Mouse (Mus musculus) forebrain, embryonic 16.5 days (tissue): ENCODE measurements around the gene Calm1. TPM values are rescaled to one million over a fixed set of nuclear protein-coding genes. Genes with fewer than 3 reads are reported as not detected.

Experiments used
- ATAC-seq: fragments of 200-750 bp; cut with Nextera tagmentation; 2 replicates; pipeline ENCODE4 v1.8.0; 2017; ENCODE audit warnings: mild to moderate bottlenecking, moderate library complexity
- H3K27ac ChIP-seq: fragments of 300-500 bp; sonication (generic); 2 replicates; pipeline ENCODE4 v1.5.1; 2014; ENCODE audit warnings: low read length, control low read depth
- H3K27me3 ChIP-seq: fragments of 300-500 bp; sonication (generic); replicated peaks from 2 replicates; pipeline ENCODE4 v1.6.1; 2014; ENCODE audit warnings: low read length; ENCODE audit not compliant: control insufficient read depth, insufficient read depth
- H3K36me3 ChIP-seq: fragments of 300-500 bp; sonication (generic); 2 replicates; pipeline ENCODE4 v1.6.1; 2014; ENCODE audit not compliant: control insufficient read depth, insufficient read depth
- H3K4me1 ChIP-seq: fragments of 300-500 bp; sonication (generic); replicated peaks from 2 replicates; pipeline ENCODE4 v1.6.1; 2014; ENCODE audit warnings: low read length; ENCODE audit not compliant: control insufficient read depth, insufficient read depth
- H3K4me2 ChIP-seq: fragments of 300-500 bp; sonication (generic); 2 replicates; pipeline ENCODE4 v1.6.1; 2014; ENCODE audit warnings: mild to moderate bottlenecking, low read length, control low read depth
- H3K4me3 ChIP-seq: fragments of 300-500 bp; sonication (generic); replicated peaks from 2 replicates; pipeline ENCODE4 v1.5.1; 2014; ENCODE audit warnings: mild to moderate bottlenecking, low read length, control low read depth
- H3K9ac ChIP-seq: fragments of 300-500 bp; sonication (generic); replicated peaks from 2 replicates; pipeline ENCODE4 v1.6.1; 2014; ENCODE audit warnings: low read depth, low read length, control low read depth
- H3K9me3 ChIP-seq: fragments of 300-500 bp; sonication (generic); 2 replicates; pipeline ENCODE4 v1.6.1; 2016; ENCODE audit warnings: low read length; ENCODE audit not compliant: control insufficient read depth
- WGBS: fragments of 180-500 bp; shearing (Covaris S2); extraction: QIAGEN DNeasy Blood & Tissue Kit; methylation state at CpG from one replicate; pipeline ENCODE4 v1.1.7; 2014; 5-methylcytosine and 5-hydroxymethylcytosine counted together
- polyA plus RNA-seq: library from polyadenylated mRNA; unstranded; fragments of >200 nt; fragmentation: Nextera tagmentation; extraction: Ambion mirVana; gene quantifications from 2 replicates; pipeline ENCODE4 v1.2.1, GENCODE M21; 2015

Gene Calm1
- polyA plus RNA-seq, 1 experiment from 2014 or later = 2,140 TPM

- WGBS = 62% methylated on average over 8 of the region's 8 CpGs
- Histone ChIP-seq H3K9ac (no peak overlapping the region), H3K27ac (0 out of 2 replicates have a peak overlapping the region, but pooled peaks have one; percentile 4), H3K36me3 (no peaks in the 10 kb centered on the region), H3K4me3 (no peak overlapping the region), H3K27me3 (no peaks in the 10 kb centered on the region), H3K4me2 (no peak overlapping the region), H3K9me3 (no peaks in the 10 kb centered on the region), H3K4me1 (peaks cover 42% of the 10 kb centered on the region)
- no peak for ATAC-seq
Measured at GRCm38 (mm10) chr12:100226621-100227020, 27.4 kb downstream of the Calm1 start.

GRCm38 (mm10) chr12:100228041-100228725 is 28.9 kb downstream of the Calm1 start:
- no peak overlapping the region for H3K4me3 ChIP-seq
- H3K36me3 ChIP-seq = no peaks in the 10 kb centered on the region
- H3K4me1 ChIP-seq = peaks cover 28% of the 10 kb centered on the region
- no peaks in the 10 kb centered on the region for H3K9me3 ChIP-seq
- ATAC-seq = peak; percentile 37; the same call in 1 of the 2 replicates
- H3K4me2 ChIP-seq = no peak overlapping the region
- no peaks in the 10 kb centered on the region for H3K27me3 ChIP-seq
- H3K9ac ChIP-seq = peak overlapping the region; percentile 37; the same call in 1 of the 2 replicates
- WGBS = 28% methylated on average over 11 of the region's 11 CpGs
- H3K27ac ChIP-seq = peak overlapping the region; percentile 70

- Histone ChIP-seq H3K27ac (no peak overlapping the region), H3K9me3 (no peaks in the 10 kb centered on the region), H3K4me3 (no peak overlapping the region), H3K4me1 (no peaks in the 10 kb centered on the region), H3K27me3 (no peaks in the 10 kb centered on the region), H3K36me3 (no peaks in the 10 kb centered on the region), H3K4me2 (no peak overlapping the region), H3K9ac (no peak overlapping the region)
- ATAC-seq = no peak
- 89% methylated on average over 5 of the region's 5 CpGs for WGBS
Measured at GRCm38 (mm10) chr12:100234201-100234600, 35.0 kb downstream of the Calm1 start.

- WGBS = 78% methylated on average over 7 of the region's 7 CpGs
- Histone ChIP-seq H3K36me3 (no peaks in the 10 kb centered on the region), H3K4me1 (peaks cover 5% of the 10 kb centered on the region), H3K9me3 (no peaks in the 10 kb centered on the region), H3K4me2 (no peak overlapping the region), H3K27ac (no peak overlapping the region), H3K9ac (no peak overlapping the region), H3K27me3 (no peaks in the 10 kb centered on the region), H3K4me3 (no peak overlapping the region)
- ATAC-seq = no peak
Measured at GRCm38 (mm10) chr12:100234919-100235318, 35.7 kb downstream of the Calm1 start.

GRCm38 (mm10) chr12:100235423-100235822 is 36.2 kb downstream of the Calm1 start:
- Histone ChIP-seq H3K4me3 (no peak overlapping the region), H3K36me3 (no peaks in the 10 kb centered on the region), H3K4me2 (no peak overlapping the region), H3K27ac (no peak overlapping the region), H3K4me1 (peaks cover 7% of the 10 kb centered on the region), H3K9me3 (no peaks in the 10 kb centered on the region), H3K9ac (no peak overlapping the region), H3K27me3 (no peaks in the 10 kb centered on the region)
- ATAC-seq = no peak
- 50% methylated on average over 5 of the region's 5 CpGs for WGBS

GRCm38 (mm10) chr12:100239404-100239803 is 40.2 kb downstream of the Calm1 start:
- Histone ChIP-seq H3K4me2 (no peak overlapping the region), H3K36me3 (no peaks in the 10 kb centered on the region), H3K4me1 (peaks cover 17% of the 10 kb centered on the region), H3K27ac (peak overlapping the region; percentile 48), H3K27me3 (no peaks in the 10 kb centered on the region), H3K4me3 (no peak overlapping the region), H3K9me3 (no peaks in the 10 kb centered on the region), H3K9ac (no peak overlapping the region)
- ATAC-seq = peak; percentile 35
- 42% methylated on average over 7 of the region's 7 CpGs for WGBS

GRCm38 (mm10) chr12:100239807-100240206 is 40.6 kb downstream of the Calm1 start:
- Histone ChIP-seq H3K4me3 (no peak overlapping the region), H3K27me3 (no peaks in the 10 kb centered on the region), H3K9ac (no peak overlapping the region), H3K4me1 (peaks cover 21% of the 10 kb centered on the region), H3K27ac (peak overlapping the region; percentile 48), H3K36me3 (no peaks in the 10 kb centered on the region), H3K9me3 (no peaks in the 10 kb centered on the region), H3K4me2 (no peak overlapping the region)
- 39% methylated on average over 6 of the region's 6 CpGs for WGBS
- ATAC-seq = no peak

GRCm38 (mm10) chr12:100241911-100242796 is 42.9 kb downstream of the Calm1 start:
- Histone ChIP-seq H3K4me1 (peaks cover 23% of the 10 kb centered on the region), H3K4me2 (peak overlapping the region; percentile 57), H3K27ac (peak overlapping the region; percentile 76), H3K27me3 (no peaks in the 10 kb centered on the region), H3K9me3 (no peaks in the 10 kb centered on the region), H3K4me3 (peak overlapping the region; percentile 23), H3K36me3 (no peaks in the 10 kb centered on the region), H3K9ac (peak overlapping the region; percentile 59)
- peak; percentile 94 for ATAC-seq
- 7% methylated on average over 22 of the region's 22 CpGs for WGBS

GRCm38 (mm10) chr12:100244580-100244979 is 45.3 kb downstream of the Calm1 start:
- Histone ChIP-seq H3K4me2 (no peak overlapping the region), H3K9ac (0 out of 2 replicates have a peak overlapping the region, but pooled peaks have one; percentile 25), H3K27ac (peak overlapping the region; percentile 42; the same call in 1 of the 2 replicates), H3K4me1 (peaks cover 21% of the 10 kb centered on the region), H3K4me3 (no peak overlapping the region), H3K9me3 (no peaks in the 10 kb centered on the region), H3K27me3 (no peaks in the 10 kb centered on the region), H3K36me3 (no peaks in the 10 kb centered on the region)
- WGBS = 8% methylated on average over 5 of the region's 5 CpGs
- ATAC-seq = peak; percentile 47
